Mouse (Mus musculus) testis, adult 2 months (tissue): Measurements from ENCODE around the gene Asic5.

Source experiments
- CTCF ChIP-seq: fragments of 200-500 bp; IDR thresholded peaks from 2 replicates; pipeline ENCODE4 v1.5.1; 2012; ENCODE audit warnings: low read depth, mild to moderate bottlenecking, inconsistent platforms, low read length, moderate library complexity; ENCODE audit not compliant: control insufficient read depth, insufficient read depth, insufficient replicate concordance
- POLR2A ChIP-seq: fragments of 200-500 bp; IDR thresholded peaks from 2 replicates; pipeline ENCODE4 v1.6.1; 2012; ENCODE audit warnings: low read depth, mild to moderate bottlenecking, inconsistent platforms, low read length, moderate library complexity; ENCODE audit not compliant: control insufficient read depth

DNA sequence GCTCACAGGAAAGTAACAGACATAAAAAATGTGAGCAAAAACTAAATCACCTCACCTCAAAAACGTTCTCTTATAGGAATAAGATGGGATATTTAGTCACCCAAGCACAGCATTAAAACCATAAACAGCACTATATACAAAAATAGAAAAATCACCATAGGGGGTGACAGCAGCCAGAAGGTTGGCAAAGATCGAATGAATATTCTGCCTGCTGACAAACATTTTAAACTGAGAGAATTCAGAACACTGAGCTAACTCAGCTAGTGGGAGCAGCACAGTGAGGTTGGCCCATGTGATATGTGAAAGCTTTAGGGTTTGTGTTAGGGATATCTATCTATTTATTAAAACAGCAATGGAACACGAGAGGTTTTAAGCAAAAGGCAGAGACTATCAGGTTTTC is 17.5 kb upstream of the Asic5 start:
- TF ChIP-seq POLR2A (no peak), CTCF (no peak)
